Mouse (Mus musculus): Measurements from ENCODE around the gene Mpc1.
"Not testable (repeated sequence)": the region's sequence is repeated elsewhere in the genome, so short reads cannot be mapped to it uniquely, and the experiment has no call there.

Mpc1 gene

GRCm38 (mm10) chr17:8282821-8283525 is at the start of gene Mpc1:
TSS of gene Mpc1 (plus strand) at chr17:8282904.
- DNase-seq (ENCODE audit: extremely low read depth, low read depth, low spot score) = no peak

- no peak for DNase-seq (ENCODE audit: extremely low read depth, low read depth, low spot score)
Observed at GRCm38 (mm10) chr17:8233618-8234214, 49.0 kb upstream of the Mpc1 start.

DNA sequence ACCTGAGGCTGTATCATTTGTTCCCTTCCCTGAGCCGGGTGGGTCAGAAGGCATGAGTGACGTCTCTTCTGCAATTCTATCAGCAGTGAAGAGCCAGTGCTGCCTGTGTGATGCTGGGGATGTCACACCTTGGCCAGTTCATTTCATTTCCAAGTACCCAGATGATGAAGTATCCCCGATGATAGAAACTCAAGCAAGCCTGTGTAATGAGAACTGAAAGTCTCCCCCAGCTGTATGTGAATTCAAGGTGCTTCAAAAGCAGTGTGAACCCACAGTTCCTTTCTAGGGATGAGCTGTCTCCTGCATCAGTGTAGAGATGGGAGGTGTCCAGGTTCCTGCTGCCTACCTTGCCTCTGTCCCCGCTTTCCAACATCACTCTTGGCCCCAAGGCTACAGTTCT is 48.2 kb upstream of the Mpc1 start:
- no peak for DNase-seq (ENCODE audit: extremely low read depth, low read depth, low spot score)

DNA sequence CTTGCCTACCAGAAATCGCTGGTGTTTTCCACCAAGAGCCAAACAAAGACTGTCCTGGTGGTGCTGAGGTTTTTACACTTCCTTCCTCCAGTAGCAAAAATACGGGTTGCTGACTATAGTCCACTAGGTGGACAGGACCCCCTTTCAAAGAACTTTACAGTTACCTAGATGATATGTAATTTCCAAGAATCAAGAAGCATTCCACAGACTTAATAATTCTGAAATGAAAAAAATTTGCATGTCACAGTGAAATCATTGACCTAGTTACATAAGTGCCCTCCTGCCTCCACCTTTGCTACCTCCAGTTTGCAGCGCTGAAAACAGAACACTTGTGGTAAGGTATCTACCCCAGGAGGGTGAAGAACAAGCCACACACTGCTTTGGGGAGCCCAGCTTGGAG is 47.0 kb upstream of the Mpc1 start, which contains the start of gene Ccr6:
Gene Ccr6, plus strand, starts transcription at position 301 of the 400 bp plus-strand sequence.
- DNase-seq (ENCODE audit: extremely low read depth, low read depth, low spot score) = no peak

DNA sequence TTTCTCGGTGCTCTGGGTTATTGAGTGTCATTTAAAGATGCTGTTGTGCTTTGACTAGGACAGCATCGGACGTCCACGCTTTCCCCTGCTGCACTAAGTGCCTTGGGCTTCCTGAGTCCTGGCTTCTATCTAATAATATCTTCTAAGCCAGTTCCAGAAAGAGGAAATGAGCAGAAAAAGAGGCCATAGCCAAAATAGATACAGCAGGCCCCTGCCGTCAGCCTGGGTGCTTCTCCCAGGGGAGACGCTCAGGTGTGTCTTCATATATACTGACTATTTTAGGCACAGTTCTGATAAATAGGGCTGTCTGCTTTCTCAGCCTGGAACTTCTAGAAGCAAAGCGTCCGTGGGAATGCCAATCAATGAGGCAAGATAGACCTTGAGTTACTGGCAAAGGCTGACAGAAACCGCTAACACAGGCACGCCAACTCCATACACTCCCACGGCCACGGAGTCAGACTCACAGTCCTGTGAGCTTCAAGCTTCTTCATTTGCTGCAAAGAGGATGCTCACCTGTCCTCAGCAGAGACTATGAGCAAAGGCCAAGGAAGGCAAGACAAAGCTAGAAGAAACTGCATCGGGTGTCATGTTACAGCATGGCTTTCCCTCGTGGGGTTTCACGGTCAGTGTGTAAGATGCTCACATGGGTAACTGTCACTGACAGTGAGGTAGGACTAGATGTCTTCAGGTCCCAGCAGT is 44.5 kb upstream of the Mpc1 start:
- DNase-seq (ENCODE audit: extremely low read depth, low read depth, low spot score) = no peak

- DNase-seq (ENCODE audit: extremely low read depth, low read depth, low spot score) = no peak
Observed at GRCm38 (mm10) chr17:8239561-8239960, 43.1 kb upstream of the Mpc1 start.

DNA sequence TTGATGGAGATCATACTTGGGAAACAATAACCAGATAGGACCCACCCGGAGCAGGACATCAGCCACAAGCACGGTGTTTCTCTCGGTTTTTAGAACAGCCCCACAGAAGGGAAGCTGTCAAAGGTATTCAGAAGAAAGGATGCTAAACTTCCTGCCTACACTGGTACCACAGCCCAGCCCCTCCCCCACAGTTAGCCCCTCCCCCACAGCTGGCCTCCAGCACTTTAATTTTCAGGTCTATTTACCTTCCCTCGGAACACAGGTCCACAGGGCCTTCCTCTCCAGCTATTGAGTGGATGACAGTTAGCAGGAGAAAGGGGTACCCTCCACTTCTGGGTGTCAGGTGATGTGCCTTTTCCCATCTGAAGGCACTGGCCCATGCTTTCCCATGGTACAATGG is 42.2 kb upstream of the Mpc1 start:
- DNase-seq (ENCODE audit: extremely low read depth, low read depth, low spot score) = no peak

GRCm38 (mm10) chr17:8241645-8242044 is 41.1 kb upstream of the Mpc1 start:
- DNase-seq (ENCODE audit: extremely low read depth, low read depth, low spot score) = no peak

DNA sequence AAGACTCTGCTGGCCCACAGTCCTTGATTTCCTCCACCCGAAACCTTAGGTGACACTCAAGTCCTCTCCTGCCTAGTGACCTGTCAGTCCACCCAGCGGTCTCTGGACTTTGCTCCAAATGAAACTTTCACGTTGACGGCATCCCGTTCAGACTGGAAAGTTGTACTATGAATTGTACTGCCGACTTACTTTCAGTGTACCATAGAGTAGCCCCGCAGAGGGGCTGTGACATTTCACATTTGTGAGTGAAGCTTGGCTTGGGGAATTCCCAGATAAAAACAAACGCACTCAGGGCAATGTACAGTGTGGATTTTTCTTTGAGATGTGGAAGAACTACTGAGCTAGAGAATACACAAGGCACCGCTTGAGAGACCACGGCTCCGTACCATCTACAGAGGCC is 40.5 kb upstream of the Mpc1 start:
- no peak for DNase-seq (ENCODE audit: extremely low read depth, low read depth, low spot score)

DNA sequence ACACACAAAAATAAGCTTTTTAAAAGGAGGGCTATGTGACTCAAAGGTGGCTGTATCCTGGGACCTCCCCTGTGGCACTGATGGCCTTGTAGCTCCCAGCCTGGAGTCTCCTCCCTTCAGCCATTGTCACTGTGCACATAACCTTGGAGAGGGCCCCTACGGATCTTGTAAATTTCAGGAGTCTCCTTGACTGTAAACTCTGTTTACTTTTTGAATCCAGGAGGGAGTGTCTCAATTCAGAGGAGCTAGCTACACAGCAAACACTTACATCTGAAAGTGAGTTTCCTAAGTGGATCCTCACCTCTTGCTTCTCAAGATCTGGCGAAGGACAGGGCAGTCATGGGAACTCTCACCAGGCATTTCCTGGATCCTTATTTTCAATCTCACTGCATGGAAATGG is 38.6 kb upstream of the Mpc1 start:
- no peak for DNase-seq (ENCODE audit: extremely low read depth, low read depth, low spot score)

DNA sequence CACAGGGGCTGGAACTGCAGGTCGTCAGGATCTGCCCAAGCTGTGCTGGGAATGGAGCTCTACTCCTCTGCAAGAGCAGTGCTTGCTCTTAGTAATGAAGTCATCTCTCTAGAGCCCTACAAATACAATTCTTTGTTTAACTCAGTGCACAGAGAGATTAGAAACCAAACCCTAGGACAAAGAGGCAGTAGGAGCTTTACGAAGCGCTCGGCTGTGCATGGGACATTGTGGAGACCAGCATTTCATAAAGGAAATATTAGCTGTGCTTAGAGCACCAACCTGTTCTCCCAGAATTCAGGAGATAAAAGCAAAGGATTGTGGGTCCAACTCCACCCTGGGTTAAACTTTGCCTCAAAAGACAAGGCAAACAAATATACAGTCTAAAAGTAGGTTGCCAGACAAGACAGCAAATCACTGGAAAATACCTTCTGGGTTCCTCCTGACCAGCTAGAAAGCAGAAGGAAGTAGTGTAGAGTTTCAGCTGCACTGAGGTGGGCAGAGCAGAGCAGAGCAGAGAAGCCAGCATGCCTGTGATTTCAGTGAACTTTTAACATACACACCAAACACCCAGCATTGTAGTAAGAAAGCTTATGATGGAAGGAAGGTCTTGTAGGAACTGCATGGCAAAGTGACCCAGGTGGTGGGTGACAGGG is 36.5 kb upstream of the Mpc1 start:
- no peak for DNase-seq (ENCODE audit: extremely low read depth, low read depth, low spot score)

GRCm38 (mm10) chr17:8251704-8252103 is 31.0 kb upstream of the Mpc1 start:
- no peak for DNase-seq (ENCODE audit: extremely low read depth, low read depth, low spot score)

GRCm38 (mm10) chr17:8254268-8254667 is 28.4 kb upstream of the Mpc1 start:
- DNase-seq (ENCODE audit: extremely low read depth, low read depth, low spot score) = no peak

DNA sequence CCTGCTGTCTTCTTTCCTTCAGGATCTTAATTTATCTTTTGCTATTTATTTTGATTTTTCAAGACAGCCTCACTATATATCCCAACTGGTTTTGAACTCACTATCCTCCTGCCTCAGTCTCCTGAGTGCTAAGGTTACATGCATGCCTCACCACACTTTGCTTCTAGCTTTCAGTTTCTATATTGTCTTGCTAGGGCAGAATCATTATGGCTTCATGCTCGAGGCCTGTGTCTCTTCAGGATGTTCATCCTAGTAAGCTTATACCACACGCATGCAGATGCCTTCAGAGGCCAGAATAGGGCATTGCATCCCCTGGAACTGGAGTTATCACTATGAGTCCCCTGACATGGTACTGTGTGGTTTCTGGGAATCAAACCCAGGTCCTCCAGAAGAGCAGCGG is 27.8 kb upstream of the Mpc1 start:
- DNase-seq (ENCODE audit: extremely low read depth, low read depth, low spot score) = no peak

DNA sequence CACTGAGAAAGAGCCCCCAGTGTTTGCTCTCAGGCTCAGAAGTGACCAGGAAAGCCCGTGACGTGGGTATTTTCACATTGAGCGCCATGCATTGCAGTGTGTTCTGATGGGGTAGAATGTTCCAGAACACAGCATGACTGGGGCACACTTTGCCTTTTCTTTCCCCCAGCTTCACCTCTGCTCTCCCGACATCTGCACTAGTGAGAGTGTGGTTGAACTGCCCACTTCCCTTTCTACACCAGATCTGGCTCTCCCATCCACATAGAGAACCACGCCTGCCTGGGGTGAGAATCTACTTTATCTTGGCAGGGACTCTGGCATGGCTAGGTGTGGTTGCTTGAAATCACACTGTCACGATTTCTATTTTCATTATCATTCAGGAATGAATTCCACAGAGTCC is 27.1 kb upstream of the Mpc1 start:
- DNase-seq (ENCODE audit: extremely low read depth, low read depth, low spot score) = no peak

DNA sequence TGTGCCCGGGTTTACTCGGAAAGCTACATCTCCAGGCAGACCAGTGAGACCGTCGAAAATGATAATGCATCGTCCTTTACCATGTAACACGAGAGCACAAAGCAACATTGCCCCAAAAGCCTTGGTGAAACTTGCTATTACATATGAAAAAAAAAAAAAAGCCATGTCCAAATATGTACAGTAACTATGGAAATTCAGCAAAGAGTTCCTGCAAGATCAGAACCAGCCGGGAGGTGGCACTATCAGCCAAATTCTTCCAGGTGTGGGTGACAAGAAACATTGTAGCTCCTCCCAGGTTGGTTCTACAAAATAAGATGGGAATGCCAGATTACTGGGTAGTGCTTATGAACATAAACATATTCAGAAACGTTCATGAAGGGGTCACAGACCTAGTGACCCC is 25.7 kb upstream of the Mpc1 start:
- DNase-seq (ENCODE audit: extremely low read depth, low read depth, low spot score) = no peak

DNA sequence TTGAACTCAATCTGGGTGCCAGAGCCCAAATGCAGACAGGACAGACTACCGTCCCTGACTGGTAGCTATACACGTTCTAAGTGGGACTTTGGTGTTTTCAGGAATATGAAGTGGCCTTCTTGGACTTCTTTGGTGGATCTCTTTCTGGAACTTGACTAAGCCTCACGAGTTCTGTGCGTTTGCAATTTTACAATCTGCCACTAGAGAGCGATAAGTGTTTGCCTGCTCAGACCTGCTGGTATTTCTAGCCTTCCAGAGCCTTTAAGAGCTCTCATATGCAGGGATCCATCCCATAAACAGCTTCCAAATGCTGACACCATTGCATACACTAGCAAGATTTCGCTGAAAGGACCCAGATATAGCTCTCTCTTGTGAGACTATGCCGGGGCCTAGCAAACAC is 18.1 kb upstream of the Mpc1 start:
- not testable (repeated sequence) for DNase-seq (ENCODE audit: extremely low read depth, low read depth, low spot score)

DNA sequence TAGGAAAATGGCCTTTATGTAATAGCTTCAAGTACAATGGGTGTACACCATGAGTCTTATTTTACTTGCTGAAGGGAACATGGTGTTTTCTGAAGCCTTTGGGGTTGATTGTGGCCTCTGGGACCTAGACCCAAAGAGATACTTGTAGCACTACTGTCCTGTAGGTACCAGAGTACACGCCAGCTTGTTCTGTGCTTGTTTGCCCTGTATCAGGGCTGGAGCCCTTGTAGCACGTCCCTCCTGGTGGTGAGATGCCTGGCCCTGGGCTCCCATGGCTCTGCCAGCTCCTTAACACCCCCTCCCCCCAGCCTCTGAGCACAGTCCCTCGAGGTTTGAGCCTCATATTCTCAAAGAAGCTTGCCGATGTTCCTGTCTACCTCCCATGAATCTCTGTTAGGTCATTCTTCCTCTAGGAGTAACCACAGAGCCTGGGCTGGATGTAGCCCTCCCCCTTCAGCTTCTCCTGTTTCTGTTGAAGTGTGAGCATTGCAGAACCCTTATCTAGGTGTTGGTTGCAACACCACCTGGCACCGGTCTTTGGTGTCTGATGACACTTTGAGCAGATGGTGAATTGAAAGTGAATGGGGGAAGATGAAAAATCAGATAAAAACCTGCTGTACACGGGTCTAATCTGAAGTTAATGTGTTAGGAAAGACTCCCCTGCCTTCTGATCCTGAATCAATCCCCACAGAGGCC is 10.5 kb upstream of the Mpc1 start:
- no peak for DNase-seq (ENCODE audit: extremely low read depth, low read depth, low spot score)

DNA sequence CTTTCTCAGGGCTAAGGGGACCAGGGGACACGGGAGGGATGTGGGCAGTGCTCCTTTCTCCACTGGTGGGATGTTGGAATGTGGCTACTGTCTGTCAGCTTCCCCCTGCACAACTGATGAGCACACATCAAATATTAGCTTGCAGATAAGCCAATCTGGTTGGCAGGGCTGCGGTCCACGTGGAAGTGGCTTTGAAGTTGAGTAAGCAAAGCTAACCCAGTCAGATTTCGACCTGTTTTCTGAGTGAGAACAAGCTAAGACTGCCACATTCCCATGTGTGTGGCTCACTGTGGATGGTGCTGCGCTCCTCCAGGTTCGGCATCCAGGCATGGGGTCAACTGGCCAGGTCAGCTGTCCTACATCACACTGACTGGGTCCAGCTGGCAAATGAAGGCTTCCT is 9.8 kb upstream of the Mpc1 start:
- no peak for DNase-seq (ENCODE audit: extremely low read depth, low read depth, low spot score)

GRCm38 (mm10) chr17:8276071-8276470 is 6.6 kb upstream of the Mpc1 start:
- no peak for DNase-seq (ENCODE audit: extremely low read depth, low read depth, low spot score)

- DNase-seq (ENCODE audit: extremely low read depth, low read depth, low spot score) = no peak
Observed at GRCm38 (mm10) chr17:8276680-8277079, 6.0 kb upstream of the Mpc1 start.
